Mouse (Mus musculus) testis, adult 2 months (tissue): Measurements from ENCODE around the gene Thap7.

ENCODE experiments used
- CTCF ChIP-seq: fragments of 200-500 bp; IDR thresholded peaks from 2 replicates; pipeline ENCODE4 v1.5.1; 2012; ENCODE audit warnings: low read depth, mild to moderate bottlenecking, inconsistent platforms, low read length, moderate library complexity; ENCODE audit not compliant: control insufficient read depth, insufficient read depth, insufficient replicate concordance
- POLR2A ChIP-seq: fragments of 200-500 bp; IDR thresholded peaks from 2 replicates; pipeline ENCODE4 v1.6.1; 2012; ENCODE audit warnings: low read depth, mild to moderate bottlenecking, inconsistent platforms, low read length, moderate library complexity; ENCODE audit not compliant: control insufficient read depth

DNA sequence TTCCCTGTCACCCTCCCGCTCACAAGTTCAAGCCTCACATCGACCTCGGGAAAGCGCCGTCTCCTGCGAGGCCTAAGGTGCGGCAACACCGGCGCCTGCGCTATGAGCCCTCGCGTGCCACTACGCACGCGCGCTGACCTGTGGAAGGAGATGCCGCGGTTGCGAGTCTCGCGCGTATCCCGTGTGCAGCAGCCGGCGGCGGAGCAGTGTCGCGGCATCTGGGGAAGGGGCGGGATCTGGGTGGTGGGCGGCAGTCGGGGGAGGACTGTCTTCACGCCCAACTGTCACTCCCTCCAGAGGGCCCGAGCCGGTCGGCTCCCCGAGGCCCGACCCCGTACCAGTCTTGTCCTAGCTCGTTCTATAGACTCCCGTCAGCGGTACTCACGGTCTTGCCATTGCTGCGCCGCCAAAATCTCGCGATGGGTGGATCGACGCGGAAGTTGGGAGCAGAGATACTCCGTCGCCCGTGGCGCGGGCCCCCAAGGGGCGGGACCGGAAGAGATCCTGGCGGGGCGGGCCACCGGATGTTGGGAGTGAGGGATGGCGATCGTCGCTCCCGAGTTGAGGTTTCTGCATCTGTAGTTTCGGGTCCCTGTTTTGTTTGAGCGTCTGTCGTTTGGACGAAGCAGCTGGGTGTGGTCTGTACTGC lies at the start of gene Thap7:
- TF ChIP-seq CTCF (no peak), POLR2A (peak; percentile 83)
